Mouse (Mus musculus) layer of hippocampus, adult 18-20 months (tissue): ENCODE measurements at regions not wholly inside any gene's neighbourhood (a gene's known extent, or its start where the extent isn't known, plus 50 kb on each side); places are given as distances from the start of the nearest gene placed in this dataset.

ENCODE experiments used
- DNase-seq, 2 experiments: peaks; one replicate each; pipeline ENCODE4 v3.0.0; 2022; ENCODE audit warnings: low spot score in 2 of 2

DNA sequence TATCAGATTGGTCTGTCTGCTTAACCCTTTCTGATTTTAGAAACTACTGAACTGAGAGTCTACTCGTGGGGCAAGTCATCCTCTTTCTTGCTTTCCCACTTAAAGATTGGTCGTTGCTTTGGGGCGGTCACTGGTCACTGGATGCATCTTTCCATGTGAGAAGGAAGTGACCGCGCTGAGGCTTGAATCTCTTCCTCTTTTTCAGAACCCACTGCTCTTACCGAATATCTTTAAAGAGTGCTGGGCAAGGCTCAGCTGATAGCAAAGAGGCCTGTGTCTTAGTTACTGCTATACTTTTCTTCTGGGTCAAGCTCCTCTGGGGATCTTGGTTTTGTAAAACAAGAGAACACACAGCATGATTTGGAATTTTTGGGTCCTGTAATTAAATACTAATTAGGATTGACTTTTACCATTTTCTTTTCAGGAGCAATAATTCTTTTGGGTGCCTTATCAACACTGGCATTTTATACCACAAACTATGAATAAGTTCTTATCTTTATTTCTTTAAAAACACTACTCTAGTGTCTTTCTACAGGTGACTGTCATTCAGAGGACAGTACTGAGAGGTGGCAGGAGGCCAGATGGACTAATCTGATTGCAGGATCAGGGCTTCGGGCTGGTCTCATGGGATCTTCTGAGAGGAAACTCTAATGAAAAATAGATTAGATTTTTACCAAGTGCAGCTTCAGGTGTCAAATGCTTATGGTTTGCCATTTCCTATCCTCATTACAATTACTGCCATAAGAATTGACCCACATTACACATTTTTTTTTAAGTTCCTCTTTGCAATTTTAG is 114.6 kb upstream of the Tom1l1 start:
- no peak for DNase-seq

DNA sequence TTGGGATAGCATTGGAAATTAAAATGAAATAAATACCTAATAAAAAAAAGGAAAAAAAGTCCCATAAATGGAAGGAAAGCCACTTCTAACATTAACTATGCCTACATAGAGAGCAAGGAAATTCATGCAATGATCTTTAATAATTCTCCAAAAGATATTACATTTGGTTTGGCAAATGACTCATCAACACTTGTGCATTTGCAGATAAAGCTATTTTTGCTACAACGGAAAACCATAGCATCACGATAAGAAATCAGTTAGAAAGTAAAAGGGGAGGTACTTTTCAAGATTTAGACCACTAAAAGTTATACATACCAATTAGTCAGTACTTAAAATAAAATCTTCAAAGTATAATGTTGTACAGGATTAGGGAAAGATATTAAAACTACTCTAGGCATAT is 109.4 kb upstream of the Tom1l1 start:
- no peak for DNase-seq

DNA sequence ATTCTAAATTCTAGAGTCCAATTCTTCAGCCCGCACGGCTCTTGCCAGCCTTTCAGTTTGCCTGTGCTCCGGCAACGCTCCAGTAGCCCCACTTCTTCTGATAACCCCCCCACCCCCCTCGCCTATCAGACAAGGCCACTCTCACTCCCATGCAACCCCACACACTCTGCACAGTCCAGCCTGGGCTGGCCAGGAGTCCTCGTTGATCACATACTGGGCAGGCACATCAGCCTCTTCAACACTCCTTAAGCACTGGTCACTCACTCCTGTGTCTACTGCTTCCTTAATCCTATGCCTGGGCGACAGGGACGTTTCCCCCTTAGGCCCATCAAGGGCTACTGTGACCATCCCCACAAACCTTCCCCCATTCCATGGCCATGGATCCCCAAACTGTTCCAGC is 95.4 kb upstream of the Tom1l1 start:
- no peak for DNase-seq

DNA sequence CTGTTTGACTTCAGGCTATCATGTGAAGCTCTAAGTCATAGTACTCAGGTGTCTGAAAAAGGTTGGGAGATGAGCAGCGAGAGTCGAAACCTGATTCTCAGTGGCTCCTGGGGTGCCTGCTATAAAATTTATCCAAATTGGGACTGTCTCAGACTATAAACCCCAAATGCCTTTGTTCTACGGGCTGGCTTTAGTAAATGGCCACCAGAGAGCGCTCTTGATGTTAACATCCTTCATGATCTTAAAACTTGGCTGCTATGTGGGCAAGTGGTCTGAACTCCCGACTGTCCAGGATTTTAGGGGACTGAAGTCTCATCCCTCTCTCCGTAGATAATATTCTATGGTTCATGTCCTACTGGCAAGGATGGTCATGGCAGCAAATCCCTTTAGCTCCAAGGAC is 94.8 kb upstream of the Tom1l1 start:
- DNase-seq: peak in 1 of 2 experiments; percentile 47

DNA sequence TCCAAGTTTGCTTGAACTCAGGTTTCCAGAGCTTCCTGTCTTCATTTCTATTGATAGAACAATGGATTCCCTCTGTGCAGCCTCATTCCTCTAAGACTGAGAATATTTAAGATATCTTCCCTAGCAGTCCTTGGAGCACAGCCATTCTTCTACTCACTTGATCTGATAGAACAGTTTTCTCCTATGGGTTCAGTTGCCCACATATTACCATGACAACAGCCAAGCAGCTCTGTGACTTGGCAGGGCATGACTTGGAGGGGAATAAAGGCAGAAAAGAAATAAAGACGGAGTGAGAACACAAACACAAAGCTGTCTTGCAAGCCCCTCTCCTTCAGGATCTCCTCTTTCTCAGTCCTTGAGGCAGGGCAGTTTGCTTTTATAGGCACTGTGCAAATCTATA is 87.6 kb upstream of the Tom1l1 start:
- DNase-seq: peak in 1 of 2 experiments; percentile 26

DNA sequence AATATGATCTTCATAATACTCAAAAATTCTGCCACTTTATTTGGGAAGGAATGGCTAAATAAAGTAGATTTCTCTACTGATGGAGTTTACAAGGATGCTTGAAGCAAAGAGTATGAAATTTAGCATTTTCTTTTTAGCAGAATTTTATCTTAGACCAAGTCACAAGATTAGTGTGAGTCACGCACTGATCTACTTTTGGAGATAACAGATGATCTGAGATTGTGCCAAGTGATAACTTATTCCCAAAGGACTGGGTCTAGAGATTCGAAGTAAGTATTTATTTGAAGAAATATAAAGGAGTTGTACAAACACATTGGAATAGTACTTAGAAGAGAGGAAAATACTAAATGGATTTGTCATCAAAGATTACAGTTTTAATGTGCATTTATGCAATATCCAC is 67.8 kb upstream of the Tom1l1 start:
- DNase-seq: peak in 1 of 2 experiments; percentile 11

DNA sequence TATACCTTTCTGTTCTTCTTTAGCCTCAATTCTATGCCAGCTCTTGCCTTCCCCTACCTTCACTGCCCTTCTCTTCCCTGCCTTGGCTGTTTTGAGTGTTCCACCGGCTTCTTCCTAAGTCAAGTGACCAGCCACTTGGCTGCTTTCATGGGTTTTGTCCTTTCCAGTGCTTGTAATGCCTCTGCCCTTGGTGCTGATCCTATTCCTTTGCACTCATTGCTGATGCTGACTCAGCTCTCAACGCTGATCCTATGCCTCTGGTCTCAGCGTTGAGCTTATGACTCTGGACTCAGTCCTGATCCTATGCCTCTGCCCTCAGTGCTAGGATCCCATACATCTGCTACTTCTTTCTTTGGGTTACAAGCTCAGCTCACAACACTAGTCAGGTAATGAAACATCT is 60.3 kb upstream of the Tom1l1 start:
- no peak for DNase-seq

DNA sequence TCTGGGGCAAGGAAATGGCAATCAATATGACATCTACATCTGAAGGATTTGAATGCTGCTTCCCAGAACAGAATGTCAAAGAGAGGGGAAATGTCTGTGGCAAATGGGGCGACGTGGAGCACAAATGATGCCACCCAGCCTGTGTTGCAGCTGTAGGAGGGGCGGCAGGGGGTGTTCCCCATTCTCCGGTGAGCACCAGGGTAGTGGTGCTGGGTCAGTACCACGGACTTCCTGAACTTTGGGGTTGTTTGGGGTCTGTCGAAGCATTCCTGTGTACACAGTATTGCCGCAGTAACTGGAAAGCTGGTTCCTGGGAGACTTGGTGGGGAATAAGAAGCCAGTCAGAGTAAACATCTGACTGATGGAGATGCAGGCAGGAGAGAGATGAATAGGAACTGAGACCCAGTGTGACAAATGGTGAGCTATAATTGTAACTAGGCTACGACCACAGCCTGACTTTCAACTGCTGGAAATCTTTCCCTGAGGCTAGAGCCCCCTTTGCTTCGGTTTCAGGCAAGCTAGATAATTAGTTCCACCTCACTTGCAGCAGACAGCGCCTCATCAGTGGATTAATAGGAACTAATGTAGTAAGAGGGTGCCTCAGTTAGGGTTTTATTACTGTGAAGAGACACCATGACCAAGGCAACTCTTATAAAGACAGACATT is 53.9 kb upstream of the Tom1l1 start:
- no peak for DNase-seq

DNA sequence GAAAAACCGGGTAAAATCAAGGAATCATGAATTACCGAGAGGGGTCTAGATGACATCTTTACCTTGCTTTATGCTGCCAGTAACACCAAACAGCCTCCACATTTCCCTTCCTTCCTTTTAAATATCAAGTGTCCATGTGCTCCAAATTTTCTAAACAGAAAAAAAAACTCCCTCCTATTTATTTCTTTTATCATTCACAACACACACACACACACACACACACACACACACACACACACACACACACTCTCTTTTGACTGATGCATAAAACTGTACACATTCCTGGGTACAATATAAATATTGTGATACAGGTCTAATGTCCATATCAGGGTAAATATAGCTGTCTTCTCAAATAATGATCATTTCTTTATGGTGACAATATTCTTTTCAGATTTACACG is 51.3 kb upstream of the Tom1l1 start:
- no peak for DNase-seq

DNA sequence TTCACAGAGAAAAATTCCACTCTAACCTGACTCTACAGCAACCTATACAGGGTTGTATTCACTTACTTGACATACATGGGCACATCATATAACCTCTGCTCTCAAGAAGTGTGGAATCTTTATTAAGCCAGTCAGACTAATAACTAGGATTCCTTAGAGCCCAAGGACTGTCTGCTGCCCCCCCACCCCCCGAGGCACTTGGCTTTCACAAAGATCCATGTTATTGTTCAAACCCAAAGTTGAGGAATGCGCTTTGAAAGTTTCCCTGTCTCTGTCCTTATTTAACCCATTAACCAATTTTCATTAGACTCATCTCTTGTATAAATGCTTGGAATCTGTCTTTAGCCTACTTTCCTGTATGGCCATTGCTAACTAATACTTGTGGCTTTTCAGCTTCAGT is 50.6 kb upstream of the Tom1l1 start:
- DNase-seq: no peak
